Mouse (Mus musculus): ENCODE results near the gene Hist1h2ab.

- TF ChIP-seq CTCF (IDR thresholded peaks at IDR 0.05; ENCODE audit: borderline replicate concordance, insufficient read depth, low read depth, low read length) (no peak), POLR2A (IDR thresholded peaks at IDR 0.05; ENCODE audit: borderline replicate concordance, insufficient read depth, low read length) (no peak)
These were observed 6.4 kb downstream of the Hist1h2ab start for GRCm38 (mm10) chr13:23757211-23757773.

Data from cerebellum, adult 2 months (tissue).